Mouse (Mus musculus) spleen, postnatal 4 days (tissue): ENCODE measurements around the gene Inpp4b.
"Not testable (repeated sequence)": the region's sequence is repeated elsewhere in the genome, so short reads cannot be mapped to it uniquely, and the experiment has no call there.

ENCODE experiments used
- DNase-seq, 2 experiments: peaks; one replicate each; pipeline ENCODE4 v3.0.0; 2022; ENCODE audit warnings: low spot score in 2 of 2

Gene Inpp4b

DNA sequence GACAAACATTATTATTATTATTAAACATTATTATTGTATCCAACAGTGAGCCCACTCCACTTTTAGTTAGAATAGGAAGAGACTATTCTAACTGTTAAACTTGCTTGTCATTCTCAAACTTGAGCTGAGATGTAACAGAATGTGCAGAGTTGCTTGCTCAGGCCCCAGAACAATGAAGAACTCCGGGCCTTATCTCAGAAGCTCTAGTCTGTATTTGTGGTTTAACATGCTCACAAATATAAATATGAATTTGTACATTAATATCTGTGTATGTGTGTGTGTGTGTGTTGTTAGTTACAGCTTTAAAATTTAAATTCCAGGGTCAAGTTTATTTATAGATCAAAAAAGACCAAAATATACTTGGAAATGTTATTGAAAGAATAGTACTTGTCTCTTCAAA, 435.3 kb downstream of the Inpp4b start:
- no peak for DNase-seq

DNA sequence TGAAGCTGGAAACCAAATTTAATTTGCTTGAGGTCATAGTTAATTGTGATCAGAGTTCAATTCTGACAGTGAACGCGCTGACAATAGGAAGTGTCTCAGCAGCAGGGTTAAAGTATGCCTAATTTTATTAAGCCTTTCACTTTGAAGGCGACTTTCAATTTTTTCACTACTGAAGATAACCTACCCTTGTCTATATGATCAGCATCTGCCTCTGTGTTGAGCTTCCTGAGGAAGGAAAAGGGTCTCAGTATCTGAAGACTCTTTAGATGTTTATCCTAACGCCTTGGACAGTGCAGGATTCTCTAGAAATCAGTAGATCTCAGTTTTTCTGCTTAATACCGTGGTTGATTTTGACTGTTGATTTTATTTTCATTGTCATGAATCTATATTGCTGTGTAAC, 437.1 kb downstream of the Inpp4b start:
- DNase-seq = no peak

GRCm38 (mm10) chr8:81780166-81780565, 437.8 kb downstream of the Inpp4b start:
- DNase-seq = no peak

DNA sequence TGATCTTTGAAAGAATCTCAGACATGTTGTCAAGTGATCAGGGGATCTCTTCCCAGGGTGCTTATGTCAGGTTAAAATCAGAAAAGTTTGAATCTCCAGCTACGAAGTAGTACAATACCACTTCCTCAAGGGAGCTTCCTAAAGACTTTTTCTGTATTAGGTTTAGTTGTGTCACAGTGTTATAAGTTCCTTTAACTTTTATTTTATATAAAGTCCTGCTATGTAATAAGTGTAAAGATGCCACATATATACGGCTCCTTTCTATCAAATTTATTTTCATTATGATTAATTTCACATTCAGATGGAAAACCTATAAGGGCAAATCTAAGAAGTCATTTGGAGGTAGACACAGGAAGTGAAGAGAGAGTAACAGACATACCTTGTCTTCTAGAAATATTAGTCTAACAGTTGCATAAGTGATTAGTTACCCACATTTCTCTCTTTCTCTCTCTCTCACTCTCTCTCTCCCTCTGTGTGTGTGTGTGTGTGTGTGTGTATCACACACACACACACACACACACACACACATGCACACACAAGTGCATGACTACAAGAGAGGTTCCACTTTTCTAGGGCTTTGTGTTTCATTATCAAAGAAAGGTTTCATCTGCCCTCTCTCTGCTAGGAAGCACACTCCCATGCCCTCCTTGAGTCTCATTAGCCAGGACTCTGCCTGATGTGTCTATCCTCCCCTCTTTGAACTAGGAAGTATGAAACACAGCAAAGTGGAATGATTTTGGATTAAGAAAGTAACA, 438.7 kb downstream of the Inpp4b start:
- no peak for DNase-seq

- no peak for DNase-seq
Measured at GRCm38 (mm10) chr8:81782781-81783180, 440.4 kb downstream of the Inpp4b start.

DNA sequence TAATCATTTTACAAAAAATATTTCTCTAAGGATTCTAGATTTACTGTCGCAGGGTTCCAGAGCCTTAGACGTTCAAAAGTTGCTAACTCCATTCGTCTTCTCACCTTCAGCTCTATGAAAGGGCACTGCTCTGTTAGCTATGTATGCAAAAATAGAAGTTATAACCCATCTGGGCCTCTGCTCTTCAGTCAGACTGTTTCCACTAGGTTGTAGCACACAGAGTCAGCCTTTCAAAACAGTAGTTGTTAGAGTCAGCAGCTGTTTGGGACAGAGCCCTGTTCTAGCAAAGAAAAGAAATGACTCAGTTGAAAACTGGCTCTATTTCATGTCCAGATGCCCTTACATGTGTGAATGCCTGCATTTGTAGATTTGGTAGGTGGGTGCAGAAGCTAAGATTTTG, 442.4 kb downstream of the Inpp4b start:
- no peak for DNase-seq

DNA sequence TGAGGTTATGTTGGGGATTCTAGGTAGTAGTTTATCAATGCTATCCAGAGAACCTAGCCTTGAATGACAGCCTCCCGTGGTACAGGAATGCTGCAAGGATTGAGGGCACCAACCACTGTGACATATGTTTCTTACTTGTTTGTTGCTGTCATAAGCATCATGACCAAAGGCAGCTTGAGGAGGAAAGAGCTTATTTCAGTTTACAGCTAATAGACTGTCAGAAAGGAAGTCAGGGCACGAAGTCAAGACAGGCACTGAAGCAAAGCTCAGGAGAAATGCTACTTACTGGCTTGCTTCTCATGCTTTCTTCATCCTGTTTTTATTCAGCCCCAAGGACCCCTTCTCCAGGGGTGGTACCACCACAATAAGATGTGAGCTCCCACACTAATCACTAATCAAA, 446.1 kb downstream of the Inpp4b start:
- DNase-seq = no peak

- no peak for DNase-seq
Measured at GRCm38 (mm10) chr8:81792649-81793048, 450.3 kb downstream of the Inpp4b start.

DNA sequence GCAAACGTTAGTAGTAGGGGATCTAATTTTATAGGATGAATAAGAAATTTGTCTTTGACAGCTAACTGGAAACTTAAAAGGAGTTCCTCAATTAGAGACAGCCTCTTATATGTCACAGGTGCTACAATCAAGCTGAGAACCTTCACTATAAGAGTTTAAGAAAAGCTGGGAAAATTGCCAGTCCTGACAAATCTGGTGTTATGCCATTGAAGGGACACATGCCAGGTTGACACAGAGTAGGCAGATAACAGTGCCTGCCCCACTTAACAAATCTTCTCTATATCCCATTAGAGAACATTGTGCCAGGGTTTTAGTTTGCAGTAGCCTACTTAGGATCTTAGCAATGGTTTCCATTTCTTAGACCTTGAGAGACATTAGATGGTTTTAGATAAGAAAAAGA, 456.1 kb downstream of the Inpp4b start:
- DNase-seq = no peak

- no peak for DNase-seq
Measured at GRCm38 (mm10) chr8:81800792-81801191, 458.4 kb downstream of the Inpp4b start.

- peak; percentile 37 to 65 for DNase-seq
Measured at GRCm38 (mm10) chr8:81806797-81807196, 464.4 kb downstream of the Inpp4b start.

DNA sequence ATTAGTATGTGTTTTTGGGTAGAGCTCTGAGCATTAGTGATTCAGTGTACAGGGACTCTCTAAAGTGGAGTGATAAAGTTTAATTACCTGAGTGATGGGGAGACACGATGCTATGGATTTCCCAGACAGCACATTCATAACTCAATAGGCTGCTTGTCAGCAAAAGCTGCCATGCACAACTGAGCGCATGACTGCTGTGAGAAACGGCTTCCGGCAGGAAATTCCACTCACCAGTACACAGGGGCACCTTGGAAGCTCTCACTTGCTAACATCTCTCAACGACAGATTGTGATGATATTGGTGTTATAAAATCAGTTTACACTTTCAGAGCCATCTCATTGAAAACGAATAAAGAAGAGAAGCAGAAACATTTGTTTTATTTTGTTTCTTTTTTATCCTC, 465.2 kb downstream of the Inpp4b start:
- DNase-seq = no peak

DNA sequence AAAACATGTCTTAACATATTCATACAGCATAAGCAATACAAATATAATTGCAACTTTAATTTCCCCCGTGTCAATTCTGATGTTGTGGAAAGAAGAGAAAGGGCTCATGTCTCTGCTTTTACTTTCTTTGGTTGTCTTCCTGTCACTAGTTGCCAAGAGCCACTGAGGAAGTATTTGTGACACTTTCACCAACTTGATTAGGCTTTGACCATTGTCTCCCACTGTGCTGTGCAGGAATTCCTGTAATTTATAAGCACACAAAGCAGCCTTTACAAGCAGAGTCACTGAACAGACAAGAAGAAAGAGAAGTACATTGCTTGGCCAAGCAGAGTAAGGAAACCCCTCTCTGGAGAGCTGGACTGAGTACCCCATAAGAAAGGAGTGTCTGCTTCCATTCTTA, 466.1 kb downstream of the Inpp4b start:
- no peak for DNase-seq

DNA sequence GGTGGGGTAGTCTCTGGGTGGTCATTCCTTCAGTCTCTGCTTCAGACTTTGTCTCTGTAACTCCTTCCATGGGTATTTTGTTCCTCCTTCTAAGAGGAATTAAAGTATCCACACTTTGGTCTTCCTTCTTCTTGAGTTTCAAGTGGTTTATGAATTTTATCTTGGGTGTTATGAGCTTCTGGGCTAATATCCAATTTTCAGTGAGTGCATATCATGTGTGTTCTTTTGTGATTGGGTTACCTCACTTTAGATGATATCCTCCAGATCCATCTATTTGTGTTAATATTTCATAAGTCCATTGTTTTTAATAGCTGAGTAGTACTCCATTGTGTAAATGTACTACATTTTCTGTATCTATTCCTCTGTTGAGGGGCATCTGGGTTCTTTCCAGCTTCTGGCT, 467.1 kb downstream of the Inpp4b start:
- DNase-seq = not testable (repeated sequence)

DNA sequence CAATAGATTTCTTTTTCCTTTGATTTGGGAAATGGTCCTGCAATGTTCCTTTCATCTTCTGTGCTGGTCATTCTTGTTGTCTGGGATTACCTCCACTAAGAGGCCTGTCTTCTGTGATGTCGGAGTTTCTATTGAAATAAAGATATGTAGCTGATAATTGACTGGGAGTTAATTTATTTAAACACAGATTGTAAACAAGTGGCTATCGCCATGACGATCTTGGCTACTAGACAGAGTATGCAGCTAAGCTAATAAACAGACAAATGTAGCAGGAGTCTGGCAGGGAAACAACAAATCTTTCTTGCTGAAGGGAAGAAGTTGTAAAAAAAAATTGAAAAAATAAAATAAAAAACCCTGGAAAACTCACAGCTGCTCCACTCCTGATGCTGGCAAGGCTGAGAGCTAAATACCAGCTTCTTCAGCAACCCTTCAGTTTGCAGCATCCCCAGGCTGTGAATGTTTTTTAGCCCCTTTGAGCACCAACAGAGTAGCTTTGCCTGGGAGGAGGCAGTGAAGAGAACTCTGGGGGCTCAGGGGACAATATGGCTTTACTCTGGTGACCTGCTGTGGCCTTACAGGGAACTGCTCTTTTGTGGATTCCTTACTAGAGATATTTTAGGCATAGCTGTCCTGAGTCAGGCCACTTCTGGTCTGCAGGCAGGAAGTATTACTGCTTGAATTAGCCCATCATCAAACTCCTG, 469.8 kb downstream of the Inpp4b start:
- DNase-seq = no peak

- DNase-seq = no peak
Measured at GRCm38 (mm10) chr8:81814742-81815141, 472.4 kb downstream of the Inpp4b start.

DNA sequence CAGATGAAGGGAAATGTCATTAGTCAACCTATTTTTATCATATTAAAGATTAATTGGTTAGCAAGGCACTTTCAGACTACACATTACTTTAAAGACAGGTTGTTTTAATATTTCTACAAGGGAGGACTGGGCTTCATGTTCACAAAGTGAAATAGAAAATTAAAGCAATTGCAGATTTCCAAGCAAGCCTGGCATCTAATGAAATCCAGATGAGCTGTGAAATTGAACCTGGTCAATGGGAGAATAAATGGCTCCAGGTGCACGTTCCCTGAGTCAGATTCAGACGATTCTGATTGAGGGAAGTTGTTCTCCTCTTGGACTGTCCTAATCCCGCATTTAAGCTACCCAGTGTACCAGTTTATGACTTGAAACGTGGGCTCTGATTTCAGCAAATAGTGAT, 473.2 kb downstream of the Inpp4b start:
- DNase-seq = no peak

GRCm38 (mm10) chr8:81823121-81823520, 480.8 kb downstream of the Inpp4b start:
- DNase-seq = no peak

GRCm38 (mm10) chr8:81824975-81825374, 482.6 kb downstream of the Inpp4b start:
- no peak for DNase-seq

- no peak for DNase-seq
Measured at GRCm38 (mm10) chr8:81826406-81826805, 484.1 kb downstream of the Inpp4b start.

- DNase-seq = no peak
Measured at GRCm38 (mm10) chr8:81827306-81827913, 485.1 kb downstream of the Inpp4b start.

- DNase-seq = no peak
Measured at GRCm38 (mm10) chr8:81831430-81831829, 489.1 kb downstream of the Inpp4b start.

DNA sequence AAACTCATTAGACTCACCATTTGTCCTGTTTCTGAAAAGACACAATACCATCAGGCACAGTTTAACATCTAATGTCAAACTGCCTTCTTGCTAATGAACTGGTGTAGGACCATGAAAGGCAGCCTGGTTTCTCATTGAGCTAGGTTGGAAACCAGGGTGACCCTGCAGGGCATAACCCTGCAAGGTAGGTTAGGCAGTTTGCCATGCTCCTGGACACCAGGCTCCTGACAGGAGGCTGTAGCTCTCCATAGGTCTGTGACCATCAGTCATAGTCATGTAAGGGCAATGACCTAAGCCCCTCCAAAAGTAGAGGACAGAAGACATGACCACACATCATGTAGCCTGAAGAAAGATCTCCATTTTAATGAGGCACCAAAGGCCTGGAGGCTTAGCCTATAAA, 491.5 kb downstream of the Inpp4b start:
- DNase-seq = no peak
